Mouse (Mus musculus) kidney, postnatal 10 days (tissue): ENCODE measurements around the gene Pawr.
A peak's percentile ranks its signal among the peaks of the same experiment; 100 is the strongest.
"Not testable (repeated sequence)": the region's sequence is repeated elsewhere in the genome, so short reads cannot be mapped to it uniquely, and the experiment has no call there.

Experiments
- DNase-seq: peaks from one replicate; pipeline ENCODE4 v3.0.0; 2021; ENCODE audit warnings: mixed read lengths

The Pawr gene

GRCm38 (mm10) chr10:108315236-108315635, 16.7 kb upstream of the Pawr start:
- no peak for DNase-seq

GRCm38 (mm10) chr10:108328356-108328755, 3.6 kb upstream of the Pawr start:
- no peak for DNase-seq

- DNase-seq, result no peak
These were observed 2.9 kb upstream of the Pawr start for GRCm38 (mm10) chr10:108328983-108329382.

DNA sequence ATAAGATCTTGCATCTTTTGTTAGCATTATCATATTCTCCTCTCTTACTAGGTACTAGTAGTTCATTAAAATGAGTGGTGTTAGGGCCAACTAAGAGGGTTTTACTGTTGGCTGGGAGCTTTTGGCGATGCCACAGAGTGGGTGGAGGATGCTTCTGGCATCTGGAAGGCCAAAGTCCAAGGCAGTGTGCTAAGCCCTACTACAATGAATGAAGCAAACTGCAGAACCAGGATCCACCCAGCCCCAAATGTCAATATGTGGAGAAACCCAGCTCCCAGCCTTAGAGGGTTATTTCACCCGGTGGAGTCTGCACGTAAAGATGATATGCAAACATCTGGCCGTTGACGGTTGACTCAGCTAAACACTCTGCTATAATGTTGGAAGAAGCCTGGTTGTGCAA, 2.1 kb upstream of the Pawr start:
- DNase-seq, result no peak

DNA sequence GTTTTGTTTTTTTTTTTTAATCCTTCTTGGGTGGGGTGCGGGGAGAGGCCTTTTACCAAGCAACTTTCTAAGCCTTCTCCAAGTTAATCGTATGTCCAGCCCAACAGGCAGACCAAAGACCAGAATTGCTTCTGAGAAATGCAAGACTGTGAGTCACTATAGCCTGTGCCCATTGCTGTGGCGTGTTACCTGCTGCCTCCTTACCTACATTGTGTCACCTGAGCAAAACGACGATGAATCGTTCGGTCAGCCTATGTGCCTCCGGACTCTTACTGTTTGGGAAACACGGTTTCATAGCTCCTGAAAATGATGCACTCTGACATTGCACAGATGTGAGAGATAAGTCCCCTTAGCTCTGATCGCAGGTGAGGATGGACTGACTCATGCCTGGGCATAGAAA, 957 bp upstream of the Pawr start:
- no peak for DNase-seq

- DNase-seq, result peak; percentile 84
These were observed 935 bp downstream of the Pawr start for GRCm38 (mm10) chr10:108332571-108333541.

DNA sequence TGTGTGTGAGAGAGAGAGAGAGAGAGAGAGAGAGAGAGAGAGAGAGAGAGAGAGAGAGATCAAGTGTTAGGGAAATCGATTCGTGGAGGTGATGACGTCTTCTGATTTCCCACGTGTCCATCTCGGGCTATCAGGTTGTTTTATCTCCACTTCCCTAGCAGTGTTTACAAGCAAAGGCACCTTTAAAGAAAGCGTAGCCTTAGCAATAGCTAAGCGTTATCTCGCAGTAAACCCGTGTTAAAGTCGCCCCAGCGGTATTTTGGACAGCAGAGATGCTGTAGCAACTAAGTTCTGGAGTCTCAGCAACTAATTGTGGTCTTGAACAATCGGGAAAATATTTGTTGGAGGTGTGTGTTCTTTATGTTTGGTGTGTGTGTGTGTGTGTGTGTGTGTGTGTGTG, 1.7 kb downstream of the Pawr start:
- peak; percentile 33 for DNase-seq

GRCm38 (mm10) chr10:108334096-108334495, 2.2 kb downstream of the Pawr start:
- DNase-seq, result no peak

GRCm38 (mm10) chr10:108335736-108336292, 3.9 kb downstream of the Pawr start:
- no peak for DNase-seq

DNA sequence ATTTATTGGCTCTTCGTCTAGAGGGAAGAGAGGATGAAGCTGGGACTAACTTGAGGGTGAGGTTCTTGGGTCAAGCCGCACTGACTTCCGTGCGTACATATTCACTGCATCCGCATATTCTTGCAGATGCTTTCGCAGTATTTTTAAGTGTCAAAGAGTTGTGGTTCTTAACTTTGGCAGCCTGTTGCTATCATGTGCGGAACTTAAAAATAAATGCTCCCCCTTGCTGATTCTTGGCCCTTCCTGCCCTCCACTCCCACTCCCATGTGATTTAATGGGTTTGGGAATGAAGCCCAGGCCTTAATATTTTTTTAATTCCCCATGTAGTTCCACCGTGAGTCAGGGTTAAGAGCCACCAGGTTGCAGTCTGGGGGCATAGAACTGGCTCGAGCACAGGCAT, 4.7 kb downstream of the Pawr start:
- DNase-seq, result peak; percentile 55

- no peak for DNase-seq
These were observed 6.4 kb downstream of the Pawr start for GRCm38 (mm10) chr10:108338055-108338961.

DNA sequence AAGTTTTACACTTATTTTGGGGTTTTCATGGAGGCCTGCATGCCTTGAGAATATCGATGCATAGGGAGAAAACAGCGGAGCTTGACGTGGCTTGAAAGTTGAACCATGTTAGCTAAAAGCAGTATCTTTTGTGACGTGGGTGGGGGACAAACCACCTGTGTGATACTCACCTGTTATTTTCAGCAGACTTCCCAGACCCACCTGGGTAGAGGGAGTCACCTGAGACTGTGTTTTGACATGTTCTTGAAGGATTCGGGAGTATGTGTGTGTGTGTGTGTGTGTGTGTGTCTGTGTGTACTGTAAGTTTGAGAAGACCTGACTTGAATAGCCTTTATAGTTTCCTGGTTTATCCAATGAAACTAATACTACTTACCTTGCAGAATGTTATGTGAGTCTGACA, 7.2 kb downstream of the Pawr start:
- no peak for DNase-seq

GRCm38 (mm10) chr10:108339872-108340271, 8.0 kb downstream of the Pawr start:
- DNase-seq, result no peak

- no peak for DNase-seq
These were observed 11.8 kb downstream of the Pawr start for GRCm38 (mm10) chr10:108343734-108344133.

GRCm38 (mm10) chr10:108345123-108345522, 13.2 kb downstream of the Pawr start:
- no peak for DNase-seq

GRCm38 (mm10) chr10:108346301-108346700, 14.4 kb downstream of the Pawr start:
- DNase-seq, result not testable (repeated sequence)

- no peak for DNase-seq
These were observed 18.5 kb downstream of the Pawr start for GRCm38 (mm10) chr10:108350125-108351070.

- DNase-seq, result no peak
These were observed 21.0 kb downstream of the Pawr start for GRCm38 (mm10) chr10:108352944-108353343.

- no peak for DNase-seq
These were observed 22.9 kb downstream of the Pawr start for GRCm38 (mm10) chr10:108354726-108355391.

DNA sequence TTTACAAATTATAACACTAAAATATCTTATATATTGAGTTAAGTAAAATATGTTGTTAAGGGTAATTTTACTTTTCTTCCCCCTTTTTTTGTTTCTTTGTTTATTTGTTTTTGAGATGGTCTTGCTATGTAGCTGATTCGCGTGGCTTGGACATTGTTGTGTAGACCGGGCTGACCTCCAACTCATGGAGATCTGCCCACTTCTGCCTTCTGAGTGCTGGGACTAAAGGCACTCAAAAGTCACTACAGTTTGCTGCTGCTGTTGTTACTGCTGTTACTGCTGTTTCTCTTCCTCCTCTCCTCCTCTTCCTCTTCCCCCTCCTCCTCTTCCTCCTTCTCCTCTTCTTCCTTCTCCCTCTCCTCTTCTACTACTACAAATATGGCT, 23.5 kb downstream of the Pawr start:
- DNase-seq, result peak; percentile 45

DNA sequence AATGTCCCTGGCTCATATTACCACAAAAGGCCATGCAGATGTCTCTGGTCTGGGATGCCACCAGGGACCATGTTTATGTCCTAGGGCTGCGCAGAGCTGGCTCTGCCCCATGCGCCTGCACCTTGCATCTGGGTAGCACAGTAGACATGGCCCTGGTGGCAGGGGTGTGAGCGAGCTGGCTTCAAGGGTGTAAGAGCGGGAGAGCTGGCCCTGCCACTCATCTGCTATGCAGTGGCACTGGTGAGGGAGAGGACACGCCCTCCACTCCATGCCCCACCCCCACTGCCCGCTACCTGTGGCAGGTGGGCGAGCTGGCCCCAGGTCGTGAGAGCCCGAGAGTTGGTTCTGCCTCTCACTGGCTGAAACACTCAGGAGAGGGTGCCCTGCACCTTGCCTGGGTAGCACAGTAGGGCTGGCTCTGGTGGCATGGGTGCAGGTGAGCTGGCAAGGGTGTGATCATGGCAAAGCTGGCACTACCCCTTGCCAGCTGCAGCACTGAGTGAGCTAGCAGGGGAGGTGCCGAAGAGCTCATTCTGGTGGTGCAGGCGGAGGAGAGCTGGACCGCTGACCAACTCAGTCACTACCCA, 24.8 kb downstream of the Pawr start:
- no peak for DNase-seq
